Mouse (Mus musculus) brain, embryonic 18.5 days (tissue): ENCODE measurements around the gene Nt5c1a.

Source experiments
- DNase-seq: peaks from one replicate; pipeline ENCODE4 v3.0.0-alpha.2; 2012; ENCODE audit warnings: low read depth, low spot score

Nt5c1a gene

GRCm38 (mm10) chr4:123211453-123211852, 10.1 kb downstream of the Nt5c1a start:
- no peak for DNase-seq

GRCm38 (mm10) chr4:123212330-123212729, 11.0 kb downstream of the Nt5c1a start:
- no peak for DNase-seq

- no peak for DNase-seq
Measured at GRCm38 (mm10) chr4:123213975-123214374, 12.7 kb downstream of the Nt5c1a start.

GRCm38 (mm10) chr4:123215367-123215766, 14.1 kb downstream of the Nt5c1a start:
- DNase-seq, result no peak

- DNase-seq, result no peak
Measured at GRCm38 (mm10) chr4:123216782-123217181, 15.5 kb downstream of the Nt5c1a start.

GRCm38 (mm10) chr4:123219720-123220357, 18.5 kb downstream of the Nt5c1a start:
- DNase-seq, result no peak

GRCm38 (mm10) chr4:123220637-123221036, 19.3 kb downstream of the Nt5c1a start:
- no peak for DNase-seq

- DNase-seq, result no peak
Measured at GRCm38 (mm10) chr4:123223309-123223708, 22.0 kb downstream of the Nt5c1a start.

- no peak for DNase-seq
Measured at GRCm38 (mm10) chr4:123225718-123226403, 24.6 kb downstream of the Nt5c1a start.

- no peak for DNase-seq
Measured at GRCm38 (mm10) chr4:123227707-123228106, 26.4 kb downstream of the Nt5c1a start.

- DNase-seq, result no peak
Measured at GRCm38 (mm10) chr4:123228270-123228669, 27.0 kb downstream of the Nt5c1a start.

- DNase-seq, result no peak
Measured at GRCm38 (mm10) chr4:123229166-123229565, 27.9 kb downstream of the Nt5c1a start.

- DNase-seq, result no peak
Measured at GRCm38 (mm10) chr4:123232841-123233240, 31.5 kb downstream of the Nt5c1a start.

GRCm38 (mm10) chr4:123233492-123234084, 32.3 kb downstream of the Nt5c1a start, which contains the start of gene Heyl:
Gene Heyl, plus strand, starts transcription at chr4:123233556.
- DNase-seq, result no peak

- DNase-seq, result no peak
Measured at GRCm38 (mm10) chr4:123235835-123236430, 34.6 kb downstream of the Nt5c1a start.

- no peak for DNase-seq
Measured at GRCm38 (mm10) chr4:123236431-123237031, 35.2 kb downstream of the Nt5c1a start.

- no peak for DNase-seq
Measured at GRCm38 (mm10) chr4:123237386-123238266, 36.3 kb downstream of the Nt5c1a start.

- DNase-seq, result no peak
Measured at GRCm38 (mm10) chr4:123239361-123240203, 38.3 kb downstream of the Nt5c1a start.

GRCm38 (mm10) chr4:123246221-123246620, 44.9 kb downstream of the Nt5c1a start:
- DNase-seq, result no peak

- DNase-seq, result no peak
Measured at GRCm38 (mm10) chr4:123246651-123247050, 45.3 kb downstream of the Nt5c1a start.
